Mouse (Mus musculus) thymus, postnatal 4 days (tissue): ENCODE results near the gene Dcaf10.

Experiments
- DNase-seq: peaks from one replicate; pipeline ENCODE4 v3.0.0; 2021

Dcaf10 gene

GRCm38 (mm10) chr4:45421519-45422260 is 79.8 kb downstream of the Dcaf10 start:
- no peak for DNase-seq

GRCm38 (mm10) chr4:45422640-45423039 is 80.7 kb downstream of the Dcaf10 start:
- DNase-seq = no peak

- peak; percentile 27 for DNase-seq
These were observed 81.5 kb downstream of the Dcaf10 start for GRCm38 (mm10) chr4:45423406-45423805.

GRCm38 (mm10) chr4:45426724-45427457 is 85.0 kb downstream of the Dcaf10 start:
- peak; percentile 81 for DNase-seq
